Mouse (Mus musculus): Measurements from ENCODE around the gene Gm42715. TPM values are rescaled to one million over a fixed set of nuclear protein-coding genes. Genes with fewer than 3 reads are reported as not detected.

Gm42715 gene
- polyA plus RNA-seq, 1 experiment from 2014 or later = 26.0 TPM

DNA sequence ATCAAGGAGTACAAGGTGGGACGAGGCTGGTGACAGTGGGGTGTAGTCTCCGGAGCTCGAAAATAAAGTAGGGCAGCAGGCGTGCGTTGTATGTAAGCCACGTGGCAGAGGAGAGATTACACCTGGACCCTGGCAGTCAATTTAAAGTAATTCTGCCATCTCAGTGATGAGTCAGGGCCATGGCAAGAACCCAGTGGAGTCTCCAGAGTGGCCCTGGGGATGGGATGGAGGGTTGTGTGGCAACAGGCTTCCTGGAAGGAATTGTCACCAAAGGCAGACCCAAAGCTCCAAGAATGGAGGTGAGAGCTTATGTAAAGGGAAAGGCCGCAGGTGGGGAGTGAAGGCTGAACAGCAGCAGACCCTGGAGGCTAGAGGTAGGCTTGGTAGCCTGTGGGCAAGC, 81.2 kb downstream of the Gm42715 start:
- H3K4me1 ChIP-seq (replicated peaks; ENCODE audit: control insufficient read depth, insufficient read depth, low read length) = no peaks in the 10 kb centered on the region
- H3K27ac ChIP-seq (ENCODE audit: low read depth, low read length) = no peak overlapping the region
- no peaks in the 10 kb centered on the region for H3K9me3 ChIP-seq (ENCODE audit: control insufficient read depth, low read length)
- no peak for DNase-seq (ENCODE audit: low spot score)
- ATAC-seq (ENCODE audit: low FRiP score) = no peak
- H3K27me3 ChIP-seq (ENCODE audit: control insufficient read depth, insufficient read depth, low read length) = no peaks in the 10 kb centered on the region
- H3K4me2 ChIP-seq (replicated peaks; ENCODE audit: low read depth, low read length) = no peak overlapping the region
- no peak overlapping the region for H3K9ac ChIP-seq (ENCODE audit: low read depth, low read length)
- WGBS = 96% methylated on average over 7 of the region's 7 CpGs
- H3K4me3 ChIP-seq (ENCODE audit: low read depth, low read length) = no peak overlapping the region
- H3K36me3 ChIP-seq (ENCODE audit: control insufficient read depth, insufficient read depth, low read length) = peaks cover 32% of the 10 kb centered on the region

DNA sequence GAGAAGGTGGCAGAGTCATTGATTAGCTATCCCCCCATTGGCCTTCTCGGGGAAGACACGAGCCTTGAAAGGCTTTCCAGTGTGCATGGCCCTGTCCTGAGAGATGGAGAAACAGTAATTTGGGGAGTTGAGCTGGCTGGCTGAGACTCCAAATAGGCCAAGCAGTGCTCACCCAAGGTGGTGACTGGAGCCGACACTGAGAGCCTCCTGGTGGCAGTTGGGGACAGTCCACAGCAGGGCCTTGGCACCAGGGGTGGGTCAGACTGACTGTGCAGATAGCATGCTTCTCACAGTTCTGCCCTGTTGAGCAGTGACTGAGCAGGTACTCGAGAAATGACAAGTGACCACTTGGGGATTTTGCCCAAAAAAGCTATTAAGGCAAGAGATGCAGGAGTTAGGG, 82.4 kb downstream of the Gm42715 start:
- peaks cover 26% of the 10 kb centered on the region for H3K36me3 ChIP-seq (ENCODE audit: control insufficient read depth, insufficient read depth, low read length)
- H3K9me3 ChIP-seq (ENCODE audit: control insufficient read depth, low read length) = no peaks in the 10 kb centered on the region
- no peak overlapping the region for H3K4me2 ChIP-seq (replicated peaks; ENCODE audit: low read depth, low read length)
- no peaks in the 10 kb centered on the region for H3K4me1 ChIP-seq (replicated peaks; ENCODE audit: control insufficient read depth, insufficient read depth, low read length)
- no peak overlapping the region for H3K27ac ChIP-seq (ENCODE audit: low read depth, low read length)
- no peaks in the 10 kb centered on the region for H3K27me3 ChIP-seq (ENCODE audit: control insufficient read depth, insufficient read depth, low read length)
- ATAC-seq (ENCODE audit: low FRiP score) (no peak), DNase-seq (ENCODE audit: low spot score) (no peak)
- 81% methylated on average over 4 of the region's 4 CpGs for WGBS
- H3K4me3 ChIP-seq (ENCODE audit: low read depth, low read length) = no peak overlapping the region
- H3K9ac ChIP-seq (ENCODE audit: low read depth, low read length) = no peak overlapping the region

DNA sequence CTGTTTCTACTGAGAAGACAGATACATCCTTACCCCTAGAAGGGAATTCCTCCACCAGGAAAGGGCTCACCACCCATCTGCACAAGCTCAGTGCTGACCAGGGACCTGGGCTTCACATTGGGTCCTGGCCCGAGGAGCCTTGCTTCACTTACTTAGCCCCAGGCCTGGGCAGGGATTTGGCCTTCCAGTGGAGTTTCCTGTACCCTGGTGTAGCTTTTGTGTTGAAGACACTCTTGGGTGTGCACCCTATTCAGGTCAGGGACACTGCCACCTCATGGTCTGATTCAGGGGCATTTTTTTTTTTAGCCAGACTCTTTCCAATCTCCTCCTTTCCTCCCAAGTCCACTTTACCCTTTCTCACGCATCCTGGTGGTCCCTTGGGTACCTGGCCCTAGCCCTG, 83.5 kb downstream of the Gm42715 start:
- no peaks in the 10 kb centered on the region for H3K9me3 ChIP-seq (ENCODE audit: control insufficient read depth, low read length)
- H3K36me3 ChIP-seq (ENCODE audit: control insufficient read depth, insufficient read depth, low read length) = peaks cover 22% of the 10 kb centered on the region
- ATAC-seq (ENCODE audit: low FRiP score) (no peak), DNase-seq (ENCODE audit: low spot score) (no peak)
- H3K4me1 ChIP-seq (replicated peaks; ENCODE audit: control insufficient read depth, insufficient read depth, low read length) = no peaks in the 10 kb centered on the region
- H3K4me2 ChIP-seq (replicated peaks; ENCODE audit: low read depth, low read length) = no peak overlapping the region
- H3K4me3 ChIP-seq (ENCODE audit: low read depth, low read length) = no peak overlapping the region
- no peak overlapping the region for H3K9ac ChIP-seq (ENCODE audit: low read depth, low read length)
- WGBS = 91% methylated on average over 2 of the region's 2 CpGs
- H3K27me3 ChIP-seq (ENCODE audit: control insufficient read depth, insufficient read depth, low read length) = no peaks in the 10 kb centered on the region
- no peak overlapping the region for H3K27ac ChIP-seq (ENCODE audit: low read depth, low read length)

DNA sequence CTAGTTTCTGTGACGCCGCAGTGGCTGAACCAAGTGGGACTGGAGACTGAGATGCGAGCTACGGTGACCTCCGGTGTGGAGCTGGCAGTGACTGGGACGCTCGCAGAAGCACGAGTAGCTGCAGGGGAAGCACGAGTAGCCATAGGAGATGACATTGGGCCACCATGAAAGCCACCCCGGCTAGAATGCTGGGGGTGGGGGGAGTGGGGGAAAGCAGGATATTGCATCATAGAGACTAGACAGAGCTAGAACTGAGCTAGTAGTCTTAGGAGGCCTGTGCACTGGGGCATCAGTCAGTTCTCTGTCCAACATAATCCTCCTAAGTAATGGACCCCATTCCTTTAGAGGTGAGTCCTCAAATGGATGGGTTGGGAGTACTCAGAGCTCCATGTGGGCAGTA, 84.9 kb downstream of the Gm42715 start:
- Histone ChIP-seq H3K4me2 (replicated peaks; ENCODE audit: low read depth, low read length) (no peak overlapping the region), H3K27ac (ENCODE audit: low read depth, low read length) (no peak overlapping the region), H3K27me3 (ENCODE audit: control insufficient read depth, insufficient read depth, low read length) (no peaks in the 10 kb centered on the region), H3K9ac (ENCODE audit: low read depth, low read length) (no peak overlapping the region), H3K9me3 (ENCODE audit: control insufficient read depth, low read length) (no peaks in the 10 kb centered on the region), H3K36me3 (ENCODE audit: control insufficient read depth, insufficient read depth, low read length) (peaks cover 16% of the 10 kb centered on the region; the same call in 1 of the 2 replicates), H3K4me1 (replicated peaks; ENCODE audit: control insufficient read depth, insufficient read depth, low read length) (no peaks in the 10 kb centered on the region), H3K4me3 (ENCODE audit: low read depth, low read length) (no peak overlapping the region)
- DNase-seq (ENCODE audit: low spot score) (no peak), ATAC-seq (ENCODE audit: low FRiP score) (no peak)
- 91% methylated on average over 10 of the region's 10 CpGs for WGBS

DNA sequence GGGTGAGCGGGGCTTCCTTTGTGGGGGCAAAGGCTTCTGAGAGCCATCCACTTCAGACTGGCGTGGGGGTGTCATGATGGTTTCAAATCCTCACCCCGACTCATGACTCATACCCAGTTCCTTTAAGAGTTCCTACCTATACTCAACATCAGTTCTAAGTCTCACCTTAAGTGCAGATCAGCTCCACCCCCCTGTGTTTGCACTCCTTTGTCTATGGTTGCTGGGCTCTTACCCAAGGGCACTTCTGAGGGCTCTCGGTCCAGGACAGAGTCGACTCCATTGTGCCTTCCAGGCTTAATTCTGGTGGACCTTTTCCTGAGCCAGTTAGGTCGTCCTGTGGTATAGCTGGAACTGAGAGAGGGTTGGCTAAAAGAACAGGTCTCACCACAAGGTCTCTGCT, 87.8 kb downstream of the Gm42715 start:
- no peak overlapping the region for H3K27ac ChIP-seq (ENCODE audit: low read depth, low read length)
- H3K4me3 ChIP-seq (ENCODE audit: low read depth, low read length) = no peak overlapping the region
- no peaks in the 10 kb centered on the region for H3K4me1 ChIP-seq (replicated peaks; ENCODE audit: control insufficient read depth, insufficient read depth, low read length)
- H3K9me3 ChIP-seq (ENCODE audit: control insufficient read depth, low read length) = no peaks in the 10 kb centered on the region
- DNase-seq (ENCODE audit: low spot score) = no peak
- 88% methylated on average over 6 of the region's 6 CpGs for WGBS
- no peaks in the 10 kb centered on the region for H3K27me3 ChIP-seq (ENCODE audit: control insufficient read depth, insufficient read depth, low read length)
- H3K36me3 ChIP-seq (ENCODE audit: control insufficient read depth, insufficient read depth, low read length) = peaks cover 34% of the 10 kb centered on the region
- ATAC-seq (ENCODE audit: low FRiP score) = no peak
- H3K9ac ChIP-seq (ENCODE audit: low read depth, low read length) = no peak overlapping the region
- no peak overlapping the region for H3K4me2 ChIP-seq (replicated peaks; ENCODE audit: low read depth, low read length)

DNA sequence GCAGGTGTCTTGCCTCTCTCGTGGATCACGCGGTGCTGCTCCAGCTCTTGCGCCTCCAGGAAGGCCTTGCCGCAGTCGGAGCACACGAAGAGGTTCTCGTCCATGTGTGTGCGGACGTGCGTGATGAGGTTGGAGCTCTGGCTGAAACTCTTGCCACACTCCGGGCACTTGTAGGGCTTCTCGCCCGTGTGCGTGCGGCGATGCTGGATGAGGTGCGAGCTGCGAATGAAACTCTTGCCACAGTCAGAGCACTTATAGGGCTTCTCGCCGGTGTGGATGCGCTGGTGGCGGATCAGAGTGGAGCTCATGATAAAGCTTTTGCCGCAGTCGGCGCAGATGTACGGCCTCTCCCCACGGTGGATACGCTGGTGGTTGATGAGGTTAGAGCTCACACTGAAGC, 91.6 kb downstream of the Gm42715 start:
- no peak overlapping the region for H3K27ac ChIP-seq (ENCODE audit: low read depth, low read length)
- H3K27me3 ChIP-seq (ENCODE audit: control insufficient read depth, insufficient read depth, low read length) = no peaks in the 10 kb centered on the region
- no peak overlapping the region for H3K4me3 ChIP-seq (ENCODE audit: low read depth, low read length)
- DNase-seq (ENCODE audit: low spot score) (no peak), ATAC-seq (ENCODE audit: low FRiP score) (no peak)
- WGBS = 96% methylated on average over 29 of the region's 29 CpGs
- H3K36me3 ChIP-seq (ENCODE audit: control insufficient read depth, insufficient read depth, low read length) = peaks cover 27% of the 10 kb centered on the region
- H3K4me2 ChIP-seq (replicated peaks; ENCODE audit: low read depth, low read length) = no peak overlapping the region
- peaks cover 6% of the 10 kb centered on the region; the same call in 1 of the 2 replicates for H3K4me1 ChIP-seq (replicated peaks; ENCODE audit: control insufficient read depth, insufficient read depth, low read length)
- H3K9me3 ChIP-seq (ENCODE audit: control insufficient read depth, low read length) = no peaks in the 10 kb centered on the region
- no peak overlapping the region for H3K9ac ChIP-seq (ENCODE audit: low read depth, low read length)

DNA sequence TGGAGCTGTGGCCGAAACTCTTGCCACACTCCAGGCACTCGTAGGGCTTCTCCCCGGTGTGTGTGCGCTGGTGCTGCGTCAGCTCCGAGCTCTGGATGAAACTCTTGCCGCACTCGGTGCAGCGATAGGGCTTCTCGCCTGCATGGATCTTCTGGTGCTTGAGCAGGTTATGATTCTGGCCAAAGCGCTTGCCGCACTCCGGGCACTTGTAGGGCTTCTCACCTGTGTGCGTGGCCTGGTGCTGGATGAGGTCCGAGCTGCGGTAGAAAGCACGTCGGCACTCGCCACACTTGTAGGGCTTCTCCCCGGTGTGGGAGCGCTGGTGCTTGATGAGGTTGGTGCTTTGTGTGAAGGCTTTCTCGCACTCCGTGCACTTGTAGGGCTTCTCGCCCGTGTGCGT, 92.2 kb downstream of the Gm42715 start:
- Histone ChIP-seq H3K27me3 (ENCODE audit: control insufficient read depth, insufficient read depth, low read length) (no peaks in the 10 kb centered on the region), H3K9me3 (ENCODE audit: control insufficient read depth, low read length) (no peaks in the 10 kb centered on the region), H3K4me2 (replicated peaks; ENCODE audit: low read depth, low read length) (no peak overlapping the region), H3K36me3 (ENCODE audit: control insufficient read depth, insufficient read depth, low read length) (peaks cover 27% of the 10 kb centered on the region), H3K4me1 (replicated peaks; ENCODE audit: control insufficient read depth, insufficient read depth, low read length) (peaks cover 6% of the 10 kb centered on the region; the same call in 1 of the 2 replicates), H3K9ac (ENCODE audit: low read depth, low read length) (no peak overlapping the region), H3K27ac (ENCODE audit: low read depth, low read length) (no peak overlapping the region), H3K4me3 (ENCODE audit: low read depth, low read length) (no peak overlapping the region)
- 97% methylated on average over 26 of the region's 26 CpGs for WGBS
- DNase-seq (ENCODE audit: low spot score) (no peak), ATAC-seq (ENCODE audit: low FRiP score) (no peak)

DNA sequence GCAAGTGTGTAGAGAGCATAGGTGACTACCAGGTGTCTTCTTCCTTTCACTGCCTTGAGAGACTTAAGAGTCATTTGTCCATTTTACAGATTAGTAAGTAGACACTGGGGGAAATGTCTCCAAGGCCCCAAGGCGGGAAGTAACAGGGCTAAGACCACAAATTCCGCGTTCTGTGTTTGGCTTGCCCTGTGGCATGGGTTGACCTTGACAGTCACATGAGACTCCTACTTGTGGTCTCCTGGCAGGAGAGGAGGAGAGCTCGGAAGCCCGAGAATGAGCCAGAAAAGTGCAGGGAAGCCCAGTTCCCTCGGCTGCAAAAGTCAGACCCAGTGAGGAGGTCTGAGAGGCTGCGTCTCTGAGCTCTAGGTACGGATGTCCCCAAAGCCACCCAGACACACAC, 94.1 kb downstream of the Gm42715 start:
- Histone ChIP-seq H3K9ac (ENCODE audit: low read depth, low read length) (peak overlapping the region; percentile 97; the same call in 1 of the 2 replicates), H3K4me3 (ENCODE audit: low read depth, low read length) (peak overlapping the region; percentile 99)

DNA sequence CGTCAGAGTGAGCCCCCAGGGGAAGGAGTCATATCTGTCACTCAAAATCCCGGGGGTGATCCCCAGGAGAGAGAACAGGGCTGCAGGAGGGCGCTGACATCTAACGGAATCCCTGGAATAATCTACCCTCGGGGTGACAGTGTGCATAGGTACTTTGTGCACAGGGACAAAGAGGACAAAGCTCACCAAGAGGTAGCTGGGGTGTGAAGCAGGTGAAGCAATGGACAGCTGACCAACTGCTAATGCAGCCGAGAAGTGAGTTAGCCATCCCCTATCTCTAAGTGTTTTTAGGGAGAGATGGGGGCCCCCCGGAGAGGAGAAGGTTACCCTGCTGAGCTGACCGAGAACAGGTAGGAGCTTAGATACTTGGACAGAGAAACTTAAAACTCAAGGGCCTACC, 94.7 kb downstream of the Gm42715 start:
- H3K4me3 ChIP-seq (ENCODE audit: low read depth, low read length) = peak overlapping the region; percentile 99
- no peak overlapping the region for H3K27ac ChIP-seq (ENCODE audit: low read depth, low read length)
- ATAC-seq (ENCODE audit: low FRiP score) (no peak), DNase-seq (ENCODE audit: low spot score) (no peak)
- H3K27me3 ChIP-seq (ENCODE audit: control insufficient read depth, insufficient read depth, low read length) = no peaks in the 10 kb centered on the region
- H3K9ac ChIP-seq (ENCODE audit: low read depth, low read length) = peak overlapping the region; percentile 97
- H3K9me3 ChIP-seq (ENCODE audit: control insufficient read depth, low read length) = no peaks in the 10 kb centered on the region
- peak overlapping the region; percentile 74 for H3K4me2 ChIP-seq (replicated peaks; ENCODE audit: low read depth, low read length)
- peaks cover 6% of the 10 kb centered on the region; the same call in 1 of the 2 replicates for H3K4me1 ChIP-seq (replicated peaks; ENCODE audit: control insufficient read depth, insufficient read depth, low read length)
- 25% methylated on average over 8 of the region's 8 CpGs for WGBS
- H3K36me3 ChIP-seq (ENCODE audit: control insufficient read depth, insufficient read depth, low read length) = peaks cover 27% of the 10 kb centered on the region

More for the DNA sequence above, 94.1 kb downstream of the Gm42715 start:
- Histone ChIP-seq H3K9me3 (ENCODE audit: control insufficient read depth, low read length) (no peaks in the 10 kb centered on the region), H3K27me3 (ENCODE audit: control insufficient read depth, insufficient read depth, low read length) (no peaks in the 10 kb centered on the region), H3K4me2 (replicated peaks; ENCODE audit: low read depth, low read length) (peak overlapping the region; percentile 74; the same call in 1 of the 2 replicates), H3K4me1 (replicated peaks; ENCODE audit: control insufficient read depth, insufficient read depth, low read length) (peaks cover 6% of the 10 kb centered on the region; the same call in 1 of the 2 replicates), H3K36me3 (ENCODE audit: control insufficient read depth, insufficient read depth, low read length) (peaks cover 27% of the 10 kb centered on the region), H3K27ac (ENCODE audit: low read depth, low read length) (no peak overlapping the region)
- DNase-seq (ENCODE audit: low spot score) (no peak), ATAC-seq (ENCODE audit: low FRiP score) (no peak)
- WGBS = 87% methylated on average over 8 of the region's 8 CpGs

Data from hindbrain, embryonic 11.5 days (tissue).